Mouse (Mus musculus) granulocyte monocyte progenitor cell, adult 5-6 weeks (primary cell): Measurements from ENCODE around the gene Unc79. TPM values are rescaled to one million over a fixed set of nuclear protein-coding genes. Genes with fewer than 3 reads are reported as not detected.

Experiments
- ATAC-seq: replicated peaks from 2 replicates; pipeline ENCODE4 v1.8.0; 2016; ENCODE audit warnings: mild to moderate bottlenecking, moderate TSS enrichment, inconsistent platforms; ENCODE audit not compliant: poor library complexity, severe bottlenecking
- total RNA-seq, 2 experiments: library from RNA; stranded (forward) in 1 of 2; stranded (reverse) in 1 of 2; fragments of 200-712, 200-1000 nt in 1 of 2; fragments of >200 nt in 1 of 2; fragmentation: Nextera tagmentation in 1 of 2; gene quantifications; 2 replicates each; pipeline ENCODE4 v1.2.3; 2014 to 2017

Gene Unc79
- total RNA-seq, 2 experiments from 2014 or later = not detected

GRCm38 (mm10) chr12:103187020-103187419, 238.4 kb downstream of the Unc79 start:
- no peak for ATAC-seq

- ATAC-seq = no peak
Observed at GRCm38 (mm10) chr12:103188223-103188622, 239.6 kb downstream of the Unc79 start.

- ATAC-seq = no peak
Observed at GRCm38 (mm10) chr12:103189771-103190170, 241.1 kb downstream of the Unc79 start.

- ATAC-seq = no peak
Observed at GRCm38 (mm10) chr12:103192996-103193395, 244.3 kb downstream of the Unc79 start.

DNA sequence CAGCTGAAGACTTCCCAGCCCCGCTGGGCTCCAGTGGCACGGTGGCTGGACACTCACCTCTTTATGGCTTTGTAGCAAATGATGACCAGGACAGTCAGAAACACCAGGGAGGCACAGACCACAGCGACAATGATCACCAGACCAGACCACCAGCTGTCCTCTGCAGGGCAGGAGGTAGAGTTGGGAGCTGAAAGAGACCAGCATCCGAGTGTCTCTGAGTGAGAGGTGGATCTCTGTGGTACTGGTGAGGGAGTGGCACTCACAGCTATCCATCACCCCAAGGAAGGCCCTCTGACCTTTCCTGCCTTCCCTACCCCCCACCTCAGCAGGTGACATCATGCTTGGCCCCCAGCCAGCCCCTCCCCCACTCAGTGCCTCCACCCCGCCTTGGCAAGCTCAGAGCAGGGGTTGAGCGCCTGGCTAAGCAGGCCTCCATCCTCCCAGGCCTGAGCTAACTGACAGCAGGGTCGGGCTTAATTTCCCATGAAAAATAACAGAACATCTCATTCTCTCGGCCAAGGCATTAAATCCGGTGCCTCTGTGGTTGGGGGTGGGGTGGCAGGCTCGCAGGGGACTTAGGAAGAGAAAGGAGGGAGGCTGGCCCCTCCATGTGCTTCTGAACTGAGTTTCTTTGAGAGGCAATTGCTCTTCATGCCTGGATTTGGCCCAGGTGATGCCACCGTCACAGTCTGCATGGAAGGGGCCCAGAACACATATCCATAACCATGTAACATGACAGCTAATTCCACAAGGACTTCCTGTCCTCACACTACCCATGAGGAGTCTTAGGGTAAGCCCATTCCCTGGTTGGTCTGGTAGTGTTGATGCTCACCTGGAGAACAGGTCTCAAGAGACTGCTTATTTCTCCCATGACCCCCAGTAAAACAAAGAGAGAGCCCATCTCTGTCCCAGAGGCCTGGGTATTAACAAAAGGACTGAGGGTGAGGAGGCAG, 254.2 kb downstream of the Unc79 start:
- no peak for ATAC-seq

DNA sequence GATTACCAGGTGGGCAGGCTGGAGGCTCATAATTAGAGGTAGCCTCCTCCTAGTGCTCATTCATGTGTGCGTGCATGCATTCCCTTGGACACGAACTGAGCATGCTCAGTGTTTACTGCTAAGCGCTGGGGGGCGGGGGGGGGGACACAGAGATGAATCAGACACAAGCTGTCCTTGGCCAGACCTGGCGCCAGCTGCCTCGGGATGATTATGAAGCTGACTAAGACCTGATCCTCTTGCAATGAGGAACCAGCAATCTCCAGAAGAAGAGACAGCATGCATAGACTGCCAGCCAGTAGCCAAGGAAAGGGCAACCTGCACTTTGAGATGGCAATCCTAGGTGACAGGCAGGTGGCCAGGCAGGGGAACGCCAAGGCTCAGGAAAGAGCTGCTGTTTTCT, 256.9 kb downstream of the Unc79 start:
- ATAC-seq = no peak

DNA sequence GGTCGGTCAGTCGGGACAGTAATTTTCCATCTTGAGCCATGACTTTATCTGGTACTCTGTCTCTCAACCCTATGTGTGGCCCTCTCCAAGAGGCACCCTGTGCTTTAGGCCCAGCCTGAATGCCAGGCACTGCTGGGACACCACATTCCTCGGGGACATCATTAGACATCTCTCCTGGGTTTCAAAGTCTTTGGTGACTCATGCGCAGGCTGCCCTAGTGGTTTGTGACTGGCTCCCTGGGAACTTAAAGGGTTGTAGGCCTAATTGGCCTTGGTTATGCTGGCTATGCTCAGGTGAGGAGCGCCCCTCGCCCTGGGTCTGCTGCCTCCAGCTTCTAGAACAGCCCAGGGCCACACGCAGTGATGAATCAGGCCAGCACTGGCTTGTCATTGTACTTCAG, 260.9 kb downstream of the Unc79 start:
- ATAC-seq = no peak

- ATAC-seq = no peak
Observed at GRCm38 (mm10) chr12:103211078-103211477, 262.4 kb downstream of the Unc79 start.

GRCm38 (mm10) chr12:103213591-103213990, 264.9 kb downstream of the Unc79 start:
- ATAC-seq = no peak

- ATAC-seq = no peak
Observed at GRCm38 (mm10) chr12:103214270-103214669, 265.6 kb downstream of the Unc79 start.

DNA sequence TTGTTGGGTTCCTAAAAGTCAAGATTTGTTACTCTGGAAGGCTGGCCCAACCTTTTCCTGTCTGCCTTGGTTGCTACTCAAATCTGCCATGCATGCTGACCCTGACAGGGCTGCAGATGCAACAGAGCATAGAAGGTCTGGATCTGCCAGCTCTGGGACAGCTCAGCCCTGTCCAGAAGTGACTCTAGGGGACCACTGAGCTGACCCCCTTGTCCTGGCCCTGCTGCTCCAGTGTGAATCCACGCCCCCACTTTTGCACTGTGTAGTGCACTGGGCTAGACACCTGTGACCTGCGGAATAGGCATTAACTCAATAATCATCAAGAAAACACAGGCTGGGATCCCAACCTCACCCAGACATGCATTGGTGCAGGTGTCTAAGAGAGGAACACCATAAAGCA, 266.1 kb downstream of the Unc79 start:
- no peak for ATAC-seq

GRCm38 (mm10) chr12:103215877-103216610, 267.4 kb downstream of the Unc79 start:
- no peak for ATAC-seq

- no peak for ATAC-seq
Observed at GRCm38 (mm10) chr12:103223671-103224070, 275.0 kb downstream of the Unc79 start.

DNA sequence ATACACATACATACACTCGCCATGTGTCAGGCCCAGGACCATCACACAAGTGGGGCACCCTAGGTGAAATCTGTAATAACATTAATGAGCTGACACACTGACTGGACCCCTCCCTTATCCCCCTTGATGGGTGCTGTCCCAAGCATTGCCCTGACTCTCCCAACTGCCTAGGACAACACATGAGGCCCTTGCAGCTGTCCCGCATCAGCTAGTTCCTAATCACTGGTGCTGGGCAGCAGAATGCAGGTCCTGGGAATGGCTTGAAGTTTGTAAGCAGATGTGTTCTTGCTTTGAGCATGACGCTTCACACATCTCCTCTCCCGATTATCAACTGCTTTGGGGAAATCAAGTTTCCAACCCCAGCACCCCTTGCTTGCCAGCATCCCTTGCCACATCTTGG, 277.5 kb downstream of the Unc79 start:
- ATAC-seq = no peak

- ATAC-seq = peak; percentile 66
Observed at GRCm38 (mm10) chr12:103229058-103229457, 280.4 kb downstream of the Unc79 start.

Other genes starting within 250 kb of the Unc79 start
- gene Itpk1, start 243.9 kb upstream of the Unc79 start, total RNA-seq (2014; fragmentation: Nextera tagmentation) = 19.1 and 26.0 TPM in 2 replicates
- gene Itpk1, start 243.9 kb upstream of the Unc79 start, total RNA-seq (2017) = 13.0 and 16.4 TPM in 2 replicates
- gene Moap1, start 205.2 kb upstream of the Unc79 start, total RNA-seq (2014; fragmentation: Nextera tagmentation) = 11.0 and 11.1 TPM in 2 replicates
- gene Moap1, start 205.2 kb upstream of the Unc79 start, total RNA-seq (2017) = 9.3 and 15.6 TPM in 2 replicates
- gene Tmem251, start 205.1 kb upstream of the Unc79 start, total RNA-seq (2014; fragmentation: Nextera tagmentation) = 6.5 and 8.7 TPM in 2 replicates
- 8.0 and 9.3 TPM in 2 replicates for gene Tmem251, start 205.1 kb upstream of the Unc79 start, total RNA-seq (2017)
- not detected in 2 replicates for gene Gm28051, start 191.1 kb upstream of the Unc79 start, total RNA-seq (2014; fragmentation: Nextera tagmentation)
- gene Gm28051, start 191.1 kb upstream of the Unc79 start, total RNA-seq (2017) = not detected in 2 replicates
- gene Gon7, start 191.1 kb upstream of the Unc79 start, total RNA-seq (2014; fragmentation: Nextera tagmentation) = 16.5 and 19.2 TPM in 2 replicates
- gene Gon7, start 191.1 kb upstream of the Unc79 start, total RNA-seq (2017) = 12.9 and 22.2 TPM in 2 replicates
- 35.6 and 43.9 TPM in 2 replicates for gene Ubr7, start 190.9 kb upstream of the Unc79 start, total RNA-seq (2014; fragmentation: Nextera tagmentation)
- 48.8 and 58.8 TPM in 2 replicates for gene Ubr7, start 190.9 kb upstream of the Unc79 start, total RNA-seq (2017)
- 6.6 and 9.7 TPM in 2 replicates for gene Gm20604, start 190.2 kb upstream of the Unc79 start, total RNA-seq (2014; fragmentation: Nextera tagmentation)
- 7.3 and 8.3 TPM in 2 replicates for gene Gm20604, start 190.2 kb upstream of the Unc79 start, total RNA-seq (2017)
- gene Btbd7, start 70.4 kb upstream of the Unc79 start, total RNA-seq (2014; fragmentation: Nextera tagmentation) = 13.0 and 15.8 TPM in 2 replicates
- 15.8 and 18.2 TPM in 2 replicates for gene Btbd7, start 70.4 kb upstream of the Unc79 start, total RNA-seq (2017)
- gene Cox8c, start 49.5 kb upstream of the Unc79 start, total RNA-seq (2014; fragmentation: Nextera tagmentation) = not detected in 2 replicates
- gene Cox8c, start 49.5 kb upstream of the Unc79 start, total RNA-seq (2017) = not detected in 2 replicates